Mouse (Mus musculus) MEL (cell line): ENCODE measurements at regions not wholly inside any gene's neighbourhood (a gene's known extent, or its start where the extent isn't known, plus 50 kb on each side); places are given as distances from the start of the nearest gene placed in this dataset.

Experiments used
- DNase-seq: peaks from one replicate; pipeline ENCODE4 v3.0.0; 2011; ENCODE audit warnings: low read depth, low spot score
- H3K27ac ChIP-seq: 2 replicates; pipeline ENCODE4 v1.5.1; 2012; ENCODE audit warnings: low read depth, mild to moderate bottlenecking, control low read depth, low read length, moderate library complexity; ENCODE audit not compliant: control insufficient read depth
- H3K27me3 ChIP-seq, 2 experiments: fragments of 150-350 bp in 1 of 2; sonication (generic) in 1 of 2; 2 replicates each; pipeline ENCODE4 v1.6.1; 2012; ENCODE audit warnings: low read length in 2 of 2, mild to moderate bottlenecking in 2 of 2, improper control_type of control experiment in 1 of 2, moderate library complexity in 1 of 2; ENCODE audit not compliant: insufficient read depth in 2 of 2, control insufficient read depth in 1 of 2
- H3K36me3 ChIP-seq, 2 experiments: 2 replicates each; pipeline ENCODE4 v1.6.1; 2012 to 2014; ENCODE audit warnings: low read length in 2 of 2, improper control_type of control experiment in 1 of 2, inconsistent platforms in 1 of 2, mild to moderate bottlenecking in 1 of 2; ENCODE audit not compliant: insufficient read depth in 2 of 2, control insufficient read depth in 1 of 2
- H3K4me1 ChIP-seq, 2 experiments: fragments of 150-350 bp in 1 of 2; sonication (generic) in 1 of 2; 2 replicates each; pipeline ENCODE4 v1.6.1; 2012; ENCODE audit warnings: low read length in 2 of 2, improper control_type of control experiment in 1 of 2, mild to moderate bottlenecking in 1 of 2; ENCODE audit not compliant: insufficient read depth in 2 of 2, control insufficient read depth in 1 of 2
- H3K4me3 ChIP-seq, 2 experiments: fragments of 150-350 bp in 1 of 2; sonication (generic) in 1 of 2; 2 replicates each; pipeline ENCODE4 v1.5.1; 2012; ENCODE audit warnings: low read depth in 2 of 2, low read length in 2 of 2, mild to moderate bottlenecking in 2 of 2, moderate library complexity in 2 of 2, control low read depth in 1 of 2, improper control_type of control experiment in 1 of 2; ENCODE audit not compliant: control insufficient read depth in 1 of 2, insufficient read depth in 1 of 2
- H3K79me2 ChIP-seq: 2 replicates; pipeline ENCODE4 v1.6.1; 2012; ENCODE audit warnings: mild to moderate bottlenecking, low read length, moderate library complexity; ENCODE audit not compliant: control insufficient read depth, poor library complexity, insufficient read depth
- H3K9ac ChIP-seq: 2 replicates; pipeline ENCODE4 v1.6.1; 2012; ENCODE audit warnings: low read depth, mild to moderate bottlenecking, control low read depth, low read length, moderate library complexity; ENCODE audit not compliant: control insufficient read depth, poor library complexity, severe bottlenecking
- H3K9me3 ChIP-seq: fragments of 150-350 bp; sonication (generic); replicated peaks from 2 replicates; pipeline ENCODE4 v1.6.1; 2012; ENCODE audit warnings: mild to moderate bottlenecking, low read length, improper control_type of control experiment, moderate library complexity; ENCODE audit not compliant: insufficient read depth
- CHD1 ChIP-seq: IDR thresholded peaks from 2 replicates; pipeline ENCODE4 v1.6.1; 2012; ENCODE audit warnings: low read depth, mild to moderate bottlenecking, inconsistent platforms, low read length, improper control_type of control experiment
- EP300 ChIP-seq, 2 experiments: IDR thresholded peaks; 2 replicates each; pipeline ENCODE4 v1.6.1; 2011; ENCODE audit warnings: improper control_type of control experiment in 2 of 2, low read length in 2 of 2, low read depth in 1 of 2, mild to moderate bottlenecking in 1 of 2
- ETS1 ChIP-seq: IDR thresholded peaks from 2 replicates; pipeline ENCODE4 v1.6.1; 2012; ENCODE audit warnings: low read depth, mild to moderate bottlenecking, inconsistent platforms, low read length, improper control_type of control experiment, moderate library complexity
- GATA1 ChIP-seq: IDR thresholded peaks from 2 replicates; pipeline ENCODE4 v1.6.1; 2011; ENCODE audit warnings: low read depth, low read length, improper control_type of control experiment
- MEF2A ChIP-seq: IDR thresholded peaks from 2 replicates; pipeline ENCODE4 v1.6.1; 2014; ENCODE audit warnings: low read depth, mild to moderate bottlenecking, inconsistent platforms, low read length, improper control_type of control experiment; ENCODE audit not compliant: poor library complexity, insufficient replicate concordance, severe bottlenecking; ENCODE audit errors: extremely low read depth
- NRF1 ChIP-seq: IDR thresholded peaks from 2 replicates; pipeline ENCODE4 v1.6.1; 2014; ENCODE audit warnings: low read depth, mild to moderate bottlenecking, inconsistent platforms, low read length, improper control_type of control experiment, moderate library complexity; ENCODE audit not compliant: poor library complexity, insufficient read depth, severe bottlenecking
- POLR2AphosphoS2 ChIP-seq: IDR thresholded peaks from 2 replicates; pipeline ENCODE4 v1.6.1; 2011; ENCODE audit warnings: low read length, improper control_type of control experiment
- POLR2AphosphoS5 ChIP-seq: IDR thresholded peaks from 2 replicates; pipeline ENCODE4 v1.6.1; 2012; ENCODE audit warnings: low read depth, borderline replicate concordance, mild to moderate bottlenecking, inconsistent platforms, low read length, moderate library complexity, mixed read lengths
- TCF12 ChIP-seq: IDR thresholded peaks from 2 replicates; pipeline ENCODE4 v1.6.1; 2014; ENCODE audit warnings: low read depth, mild to moderate bottlenecking, inconsistent platforms, low read length, improper control_type of control experiment, moderate library complexity
- ZC3H11A ChIP-seq: IDR thresholded peaks from 2 replicates; pipeline ENCODE4 v1.6.1; 2012; ENCODE audit warnings: low read depth, mild to moderate bottlenecking, inconsistent platforms, low read length, improper control_type of control experiment
- ZKSCAN1 ChIP-seq: IDR thresholded peaks from 2 replicates; pipeline ENCODE4 v1.6.1; 2012; ENCODE audit warnings: low read depth, mild to moderate bottlenecking, inconsistent platforms, low read length, improper control_type of control experiment, moderate library complexity
- ZNF384 ChIP-seq: IDR thresholded peaks from 2 replicates; pipeline ENCODE4 v1.6.1; 2012; ENCODE audit warnings: low read depth, mild to moderate bottlenecking, inconsistent platforms, low read length, improper control_type of control experiment

DNA sequence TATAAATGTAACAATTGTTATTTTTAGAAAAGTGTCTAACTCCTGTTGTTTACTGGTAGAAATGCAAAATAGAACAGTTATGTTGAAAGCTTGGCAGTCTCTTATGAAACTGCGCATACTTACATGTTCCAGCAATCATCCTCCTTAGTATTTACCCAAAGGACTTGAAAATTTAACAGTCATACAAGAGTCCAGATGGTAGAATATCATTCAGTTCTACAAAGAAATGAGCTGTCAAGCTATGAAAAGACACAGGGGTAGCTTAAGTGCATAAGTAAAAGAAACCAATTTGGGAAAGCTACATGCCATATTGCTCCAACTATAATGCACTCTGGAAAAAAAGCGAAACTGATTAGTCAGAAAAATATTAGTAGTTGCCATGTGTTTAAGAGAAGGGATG lies 196.7 kb downstream of the Ndufa4 start:
- Histone ChIP-seq H3K27ac (no peak overlapping the region), H3K4me3 (no peak overlapping the region), H3K9ac (no peak overlapping the region), H3K79me2 (no peaks in the 10 kb centered on the region), H3K36me3 (no peaks in the 10 kb centered on the region), H3K9me3 (no peaks in the 10 kb centered on the region), H3K27me3 (peaks cover 0 to 5% of the 10 kb centered on the region in 2 experiments; a peak in 3 of 4 replicates), H3K4me1 (no peaks in the 10 kb centered on the region)
- no peak for DNase-seq
- TF ChIP-seq NRF1 (no peak), MEF2A (no peak), ZKSCAN1 (no peak), POLR2AphosphoS2 (no peak), ZC3H11A (no peak), POLR2AphosphoS5 (no peak)

- Histone ChIP-seq H3K9me3 (no peaks in the 10 kb centered on the region), H3K4me1 (no peaks in the 10 kb centered on the region), H3K4me3 (no peak overlapping the region), H3K79me2 (no peaks in the 10 kb centered on the region), H3K27ac (no peak overlapping the region), H3K36me3 (no peaks in the 10 kb centered on the region), H3K9ac (no peak overlapping the region), H3K27me3 (no peaks in the 10 kb centered on the region)
- DNase-seq, result peak; percentile 18
- TF ChIP-seq ETS1, result peak; percentile 56; the same call in 1 of the 2 replicates
- 0 out of 2 replicates have a peak, but pooled peaks have one; percentile 7 for TF ChIP-seq GATA1
- no peak for TF ChIP-seq CHD1
- peak in 1 of 2 experiments; percentile 47; a peak in 1 of 4 replicates for TF ChIP-seq EP300 (IDR thresholded peaks at IDR 0.05; ENCODE audit: low read depth in 1 of 2, low read length in 2 of 2)
- TF ChIP-seq TCF12, result peak; percentile 83; the same call in 1 of the 2 replicates
- TF ChIP-seq ZNF384, result no peak
These were observed 197.8 kb downstream of the Ndufa4 start for GRCm38 (mm10) chr6:11709465-11709864.
